Mouse (Mus musculus): ENCODE measurements around the gene Slc31a1. TPM values are rescaled to one million over a fixed set of nuclear protein-coding genes. Genes with fewer than 3 reads are reported as not detected.

Slc31a1 gene
- polyA plus RNA-seq, 1 experiment from 2014 or later = 48.3 TPM

GRCm38 (mm10) chr4:62418448-62418847 lies 57.9 kb downstream of the Slc31a1 start:
- DNase-seq (ENCODE audit: low spot score) (no peak), ATAC-seq (replicated peaks; ENCODE audit: low FRiP score, low read depth) (no peak)
- H3K36me3 ChIP-seq (ENCODE audit: insufficient read depth, low read length) = peaks cover 81% of the 10 kb centered on the region
- no peak for TF ChIP-seq CTCF (IDR thresholded peaks at IDR 0.05; ENCODE audit: low read depth)
- no peak overlapping the region for H3K4me2 ChIP-seq (ENCODE audit: low read length)
- H3K9ac ChIP-seq (ENCODE audit: low read depth, low read length) = no peak overlapping the region
- H3K9me3 ChIP-seq (replicated peaks; ENCODE audit: low read length) = no peaks in the 10 kb centered on the region
- H3K27ac ChIP-seq = no peak overlapping the region
- no peaks in the 10 kb centered on the region for H3K4me1 ChIP-seq (replicated peaks; ENCODE audit: insufficient read depth, low read length)
- no peak overlapping the region for H3K4me3 ChIP-seq (replicated peaks; ENCODE audit: low read depth, low read length)
- WGBS = 94% methylated on average over 8 of the region's 8 CpGs
- H3K27me3 ChIP-seq (ENCODE audit: insufficient read depth, low read length) = no peaks in the 10 kb centered on the region

- H3K4me1 ChIP-seq (replicated peaks; ENCODE audit: insufficient read depth, low read length) = no peaks in the 10 kb centered on the region
- DNase-seq (ENCODE audit: low spot score) (no peak), ATAC-seq (replicated peaks; ENCODE audit: low FRiP score, low read depth) (no peak)
- H3K4me3 ChIP-seq (replicated peaks; ENCODE audit: low read depth, low read length) = no peak overlapping the region
- peaks cover 86% of the 10 kb centered on the region for H3K36me3 ChIP-seq (ENCODE audit: insufficient read depth, low read length)
- no peak overlapping the region for H3K9ac ChIP-seq (ENCODE audit: low read depth, low read length)
- WGBS = 97% methylated on average over 6 of the region's 6 CpGs
- no peak overlapping the region for H3K27ac ChIP-seq
- no peaks in the 10 kb centered on the region for H3K27me3 ChIP-seq (ENCODE audit: insufficient read depth, low read length)
- TF ChIP-seq CTCF (IDR thresholded peaks at IDR 0.05; ENCODE audit: low read depth) = no peak
- H3K4me2 ChIP-seq (ENCODE audit: low read length) = no peak overlapping the region
- no peaks in the 10 kb centered on the region for H3K9me3 ChIP-seq (replicated peaks; ENCODE audit: low read length)
Measured at GRCm38 (mm10) chr4:62419091-62419490, 58.6 kb downstream of the Slc31a1 start.

GRCm38 (mm10) chr4:62425891-62426290 lies 65.4 kb downstream of the Slc31a1 start:
- ATAC-seq (replicated peaks; ENCODE audit: low FRiP score, low read depth) (no peak), DNase-seq (ENCODE audit: low spot score) (no peak)
- no peaks in the 10 kb centered on the region for H3K9me3 ChIP-seq (replicated peaks; ENCODE audit: low read length)
- no peak overlapping the region for H3K9ac ChIP-seq (ENCODE audit: low read depth, low read length)
- no peaks in the 10 kb centered on the region for H3K4me1 ChIP-seq (replicated peaks; ENCODE audit: insufficient read depth, low read length)
- 92% methylated on average over 4 of the region's 4 CpGs for WGBS
- H3K27ac ChIP-seq = no peak overlapping the region
- no peak overlapping the region for H3K4me2 ChIP-seq (ENCODE audit: low read length)
- no peaks in the 10 kb centered on the region for H3K27me3 ChIP-seq (ENCODE audit: insufficient read depth, low read length)
- peaks cover 40% of the 10 kb centered on the region for H3K36me3 ChIP-seq (ENCODE audit: insufficient read depth, low read length)
- H3K4me3 ChIP-seq (replicated peaks; ENCODE audit: low read depth, low read length) = no peak overlapping the region
- no peak for TF ChIP-seq CTCF (IDR thresholded peaks at IDR 0.05; ENCODE audit: low read depth)

GRCm38 (mm10) chr4:62427978-62428758 lies 67.6 kb downstream of the Slc31a1 start:
- ATAC-seq (replicated peaks; ENCODE audit: low FRiP score, low read depth) (0 out of 2 replicates have a peak, but pooled peaks have one; percentile 29), DNase-seq (ENCODE audit: low spot score) (no peak)
- Histone ChIP-seq H3K9ac (ENCODE audit: low read depth, low read length) (no peak overlapping the region), H3K36me3 (ENCODE audit: insufficient read depth, low read length) (peaks cover 21% of the 10 kb centered on the region), H3K27ac (no peak overlapping the region), H3K27me3 (ENCODE audit: insufficient read depth, low read length) (no peaks in the 10 kb centered on the region), H3K4me3 (replicated peaks; ENCODE audit: low read depth, low read length) (no peak overlapping the region), H3K4me2 (ENCODE audit: low read length) (no peak overlapping the region), H3K9me3 (replicated peaks; ENCODE audit: low read length) (no peaks in the 10 kb centered on the region), H3K4me1 (replicated peaks; ENCODE audit: insufficient read depth, low read length) (no peaks in the 10 kb centered on the region)
- no peak for TF ChIP-seq CTCF (IDR thresholded peaks at IDR 0.05; ENCODE audit: low read depth)
- WGBS = 77% methylated on average over 17 of the region's 17 CpGs

- WGBS = 86% methylated on average over 9 of the region's 9 CpGs
- peaks cover 9% of the 10 kb centered on the region; the same call in 1 of the 2 replicates for H3K36me3 ChIP-seq (ENCODE audit: insufficient read depth, low read length)
- no peak for TF ChIP-seq CTCF (IDR thresholded peaks at IDR 0.05; ENCODE audit: low read depth)
- DNase-seq (ENCODE audit: low spot score) = no peak
- no peak overlapping the region for H3K9ac ChIP-seq (ENCODE audit: low read depth, low read length)
- no peaks in the 10 kb centered on the region for H3K27me3 ChIP-seq (ENCODE audit: insufficient read depth, low read length)
- no peak for ATAC-seq (replicated peaks; ENCODE audit: low FRiP score, low read depth)
- H3K27ac ChIP-seq = no peak overlapping the region
- H3K4me3 ChIP-seq (replicated peaks; ENCODE audit: low read depth, low read length) = no peak overlapping the region
- H3K9me3 ChIP-seq (replicated peaks; ENCODE audit: low read length) = no peaks in the 10 kb centered on the region
- no peak overlapping the region for H3K4me2 ChIP-seq (ENCODE audit: low read length)
- no peaks in the 10 kb centered on the region for H3K4me1 ChIP-seq (replicated peaks; ENCODE audit: insufficient read depth, low read length)
Measured at GRCm38 (mm10) chr4:62429616-62430015, 69.1 kb downstream of the Slc31a1 start.

GRCm38 (mm10) chr4:62430678-62431077 lies 70.2 kb downstream of the Slc31a1 start:
- TF ChIP-seq CTCF (IDR thresholded peaks at IDR 0.05; ENCODE audit: low read depth) = no peak
- no peak for DNase-seq (ENCODE audit: low spot score)
- H3K4me2 ChIP-seq (ENCODE audit: low read length) = no peak overlapping the region
- H3K9ac ChIP-seq (ENCODE audit: low read depth, low read length) = no peak overlapping the region
- H3K4me3 ChIP-seq (replicated peaks; ENCODE audit: low read depth, low read length) = no peak overlapping the region
- H3K36me3 ChIP-seq (ENCODE audit: insufficient read depth, low read length) = no peaks in the 10 kb centered on the region
- H3K9me3 ChIP-seq (replicated peaks; ENCODE audit: low read length) = no peaks in the 10 kb centered on the region
- no peak overlapping the region for H3K27ac ChIP-seq
- no peaks in the 10 kb centered on the region for H3K27me3 ChIP-seq (ENCODE audit: insufficient read depth, low read length)
- no peak for ATAC-seq (replicated peaks; ENCODE audit: low FRiP score, low read depth)
- no peaks in the 10 kb centered on the region for H3K4me1 ChIP-seq (replicated peaks; ENCODE audit: insufficient read depth, low read length)

Measured in kidney, postnatal 0 days (tissue).